Mouse (Mus musculus): ENCODE measurements at regions not wholly inside any gene's neighbourhood (a gene's known extent, or its start where the extent isn't known, plus 50 kb on each side); places are given as distances from the start of the nearest gene placed in this dataset.
"Not testable (repeated sequence)": the region's sequence is repeated elsewhere in the genome, so short reads cannot be mapped to it uniquely, and the experiment has no call there.

DNA sequence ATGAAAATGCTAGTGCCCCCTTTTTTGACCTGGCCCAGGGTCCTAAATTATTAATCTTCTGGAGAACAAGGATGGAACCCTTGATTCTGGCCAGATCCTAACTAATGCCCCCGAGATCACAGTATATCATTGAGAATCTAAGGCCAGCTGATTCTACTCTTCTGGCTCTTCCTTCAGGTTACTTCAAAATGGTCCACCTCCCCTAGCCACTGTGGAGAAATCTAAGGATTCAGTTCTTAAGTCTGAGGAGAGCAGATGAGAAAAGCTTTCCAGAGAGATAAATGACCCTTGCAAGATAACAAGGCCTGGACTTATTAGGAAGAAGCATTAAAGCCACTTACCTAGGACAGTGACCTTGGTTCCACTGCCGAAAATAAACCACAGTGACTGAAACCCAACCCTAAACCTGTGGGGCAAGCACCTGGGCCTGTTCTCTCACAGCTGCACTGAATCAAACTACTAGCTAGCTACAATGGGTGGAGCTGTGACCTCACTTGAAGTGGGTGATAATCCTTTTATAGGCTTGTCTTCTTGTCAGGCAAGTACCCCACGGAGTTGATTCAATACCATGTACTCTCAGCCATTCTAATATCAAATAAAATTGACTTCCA, 190.0 kb downstream of the Hira start:
- no peaks in the 10 kb centered on the region for H3K27me3 ChIP-seq (ENCODE audit: low read depth, poor library complexity, severe bottlenecking)
- peaks cover 3% of the 10 kb centered on the region; the same call in 1 of the 2 replicates for H3K9me3 ChIP-seq (replicated peaks)
- H3K36me3 ChIP-seq, result no peaks in the 10 kb centered on the region
- H3K27ac ChIP-seq (replicated peaks), result no peak overlapping the region
- H3K4me1 ChIP-seq, result no peaks in the 10 kb centered on the region
- H3K4me3 ChIP-seq, result no peak overlapping the region
- no peak for DNase-seq (ENCODE audit: low spot score)
- WGBS, result 74% methylated on average over 3 of the region's 3 CpGs

DNA sequence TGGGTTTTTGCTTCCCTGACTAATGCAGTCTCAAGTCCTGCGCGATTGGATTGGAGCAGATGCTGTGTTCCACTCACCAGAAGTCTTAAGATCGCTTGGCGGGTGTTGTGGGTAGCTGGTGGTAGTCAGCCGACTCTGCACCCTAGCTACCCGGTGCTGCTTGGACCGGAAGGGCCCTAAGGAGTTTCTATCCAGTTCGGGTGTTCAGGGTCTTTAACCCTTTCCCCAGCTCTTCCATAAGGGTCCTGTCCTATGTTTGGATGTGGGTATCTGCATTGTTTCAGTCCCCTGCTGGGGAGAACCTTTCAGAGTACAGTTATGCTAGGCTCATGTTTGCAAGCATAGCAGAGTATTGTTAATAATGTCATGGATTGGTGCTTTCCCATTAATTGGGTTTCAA, 206.7 kb downstream of the Hira start:
- H3K4me1 ChIP-seq; H3K4me3 ChIP-seq; H3K27ac ChIP-seq (replicated peaks); H3K9me3 ChIP-seq (replicated peaks); DNase-seq (ENCODE audit: low spot score); H3K27me3 ChIP-seq (ENCODE audit: low read depth, poor library complexity, severe bottlenecking); H3K36me3 ChIP-seq: not testable (repeated sequence)
- WGBS, result 79% methylated on average over 8 of the region's 8 CpGs

DNA sequence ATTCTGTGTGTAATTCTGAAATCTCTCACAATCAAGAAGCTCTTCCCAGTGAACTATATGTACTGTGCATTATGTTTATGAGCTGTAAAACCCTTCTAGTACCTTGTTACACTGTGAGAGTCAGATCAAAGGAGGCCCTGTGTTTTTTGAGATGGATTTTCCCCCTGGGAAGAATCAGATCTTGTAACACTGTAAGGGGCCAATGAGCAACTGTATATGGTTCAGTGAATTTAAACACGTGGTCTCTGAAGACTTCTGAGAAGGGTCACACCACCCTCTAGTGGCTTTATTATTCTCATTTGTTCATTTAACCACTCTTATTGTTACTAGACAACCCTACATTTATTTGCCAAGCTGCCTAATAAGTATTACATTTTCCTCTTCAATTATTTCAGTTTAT, 211.1 kb downstream of the Hira start:
- Histone ChIP-seq H3K9me3 (replicated peaks) (no peaks in the 10 kb centered on the region), H3K36me3 (no peaks in the 10 kb centered on the region), H3K4me3 (no peak overlapping the region), H3K27ac (replicated peaks) (no peak overlapping the region), H3K27me3 (ENCODE audit: low read depth, poor library complexity, severe bottlenecking) (no peaks in the 10 kb centered on the region), H3K4me1 (no peaks in the 10 kb centered on the region)
- 7% methylated on average over 1 of the region's 1 CpGs for WGBS
- no peak for DNase-seq (ENCODE audit: low spot score)

Data from midbrain, embryonic 10.5 days (tissue).